Mouse (Mus musculus): ENCODE data around the gene Rpl3l.

DNA sequence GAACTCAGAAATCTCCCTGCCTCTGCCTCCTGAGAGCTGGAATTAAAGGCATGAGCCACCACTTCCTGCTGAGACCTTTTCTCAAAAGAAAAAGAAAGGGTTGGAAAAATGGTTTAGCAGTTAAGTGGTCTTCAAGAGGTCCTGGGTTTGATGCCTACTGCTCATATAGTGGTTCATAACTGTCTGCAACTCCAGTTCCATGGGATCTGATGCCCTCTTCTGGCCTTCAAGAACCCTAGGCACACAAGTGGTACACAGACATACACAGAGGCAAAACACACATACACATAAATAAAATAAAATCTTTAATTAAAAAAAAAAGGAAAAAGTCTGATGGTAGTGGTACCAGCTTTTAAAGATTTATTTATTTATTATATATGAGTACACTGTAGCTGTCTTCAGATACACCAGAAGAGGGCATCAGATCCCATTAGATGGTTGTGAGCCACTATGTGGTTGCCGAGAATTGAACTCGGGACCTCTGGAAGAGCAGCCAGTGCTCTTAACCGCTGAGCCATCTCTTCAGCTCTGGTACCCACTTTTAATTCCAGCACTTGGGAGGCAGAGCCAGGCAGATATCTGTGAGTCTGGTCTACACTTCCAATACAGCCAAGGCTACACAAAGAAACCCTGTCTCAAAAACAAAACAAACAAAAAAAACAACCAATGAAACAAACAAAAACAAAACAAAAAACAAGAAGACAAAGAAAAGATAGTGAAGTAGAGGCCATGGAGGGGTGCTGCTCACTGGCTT is 1.8 kb upstream of the Rpl3l start:
- TF ChIP-seq CTCF (IDR thresholded peaks at IDR 0.05; ENCODE audit: low read depth) (no peak), EP300 (IDR thresholded peaks at IDR 0.05; ENCODE audit: low read depth) (no peak)
